Mouse (Mus musculus) left cerebral cortex, postnatal 14 days (tissue): ENCODE results near the gene Cacfd1. TPM values are rescaled to one million over a fixed set of nuclear protein-coding genes. Genes with fewer than 3 reads are reported as not detected.

ENCODE experiments used
- DNase-seq, 2 experiments: peaks; one replicate each; pipeline ENCODE4 v3.0.0; 2021 to 2022; ENCODE audit warnings: low spot score in 2 of 2, mixed read lengths in 1 of 2
- intact Hi-C: fragments of 180-260 bp; cut with DNase I; formaldehyde crosslinking; loops from one replicate; pipeline ENCODE4 v1.15.1; 2025
- total RNA-seq, 2 experiments: library from RNA; stranded (reverse); gene quantifications; 2 replicates each; pipeline ENCODE4 v1.2.3; 2021

Cacfd1 gene
- total RNA-seq, 2 experiments from 2014 or later = 50.4 to 51.0 TPM

GRCm38 (mm10) chr2:27058751-27059150 lies 49.0 kb downstream of the Cacfd1 start:
- intact Hi-C loops = no loop called here
- DNase-seq = no peak

GRCm38 (mm10) chr2:27059187-27059586 lies 49.5 kb downstream of the Cacfd1 start:
- DNase-seq = no peak
- intact Hi-C loops = no loop called here

DNA sequence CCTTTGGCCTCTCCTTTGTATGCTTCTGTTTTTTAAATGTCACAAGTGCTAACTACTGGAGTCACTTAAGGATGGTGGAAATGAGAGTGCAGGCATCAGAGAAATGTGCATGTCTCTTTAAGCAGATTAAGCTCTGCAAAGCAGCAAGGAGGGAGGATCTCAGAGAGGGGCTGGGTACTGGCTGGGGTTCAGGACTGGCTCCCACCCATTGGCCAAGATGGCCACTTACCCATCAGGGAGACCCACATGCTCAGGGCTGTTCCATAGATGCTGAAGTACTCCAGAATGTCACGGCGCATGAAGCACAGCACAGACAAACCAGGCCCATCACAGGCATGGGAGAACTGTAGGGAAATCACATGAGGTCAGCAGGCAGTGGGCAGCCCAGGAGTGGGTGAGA lies 57.4 kb downstream of the Cacfd1 start:
- no peak for DNase-seq
- intact Hi-C loops = no loop called here

DNA sequence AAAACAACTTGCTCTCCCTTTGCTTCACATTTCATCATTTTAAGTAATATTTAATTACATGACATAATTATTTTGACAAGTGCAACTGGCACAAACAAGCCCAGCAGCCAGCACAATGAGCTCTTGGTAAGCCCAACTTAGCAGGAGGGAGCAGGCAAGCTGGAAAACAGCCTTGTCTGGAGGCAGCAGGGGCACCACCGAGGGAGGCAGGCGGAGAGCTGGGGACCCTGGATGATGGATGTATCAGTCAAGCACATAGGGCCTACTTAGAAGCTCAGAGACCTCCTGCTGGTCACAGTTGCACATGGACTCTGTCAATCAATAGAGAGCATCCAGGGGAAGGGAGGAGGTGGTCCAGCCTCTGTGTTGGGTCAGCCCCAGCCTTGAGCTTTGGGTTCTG lies 58.3 kb downstream of the Cacfd1 start:
- no peak for DNase-seq
- intact Hi-C loops = no loop called here

DNA sequence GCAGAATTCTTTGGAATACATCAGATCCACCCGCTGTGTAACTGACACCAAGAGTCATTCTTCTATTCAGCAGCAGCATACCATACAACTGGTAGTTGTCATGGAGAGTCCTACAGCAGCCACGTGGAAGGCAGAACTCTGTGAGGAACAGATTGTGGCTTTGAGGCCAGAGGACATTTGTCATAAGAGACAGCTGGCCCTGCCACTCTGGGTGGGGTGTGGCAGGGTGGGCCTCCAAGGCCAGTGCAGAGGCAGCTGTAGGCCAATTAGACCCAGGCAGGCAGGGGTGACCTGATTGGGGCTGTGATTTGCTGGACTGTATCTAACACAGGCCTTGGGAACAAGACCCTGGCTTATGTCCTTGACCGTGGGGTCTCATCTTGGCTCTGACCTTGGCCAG lies 59.9 kb downstream of the Cacfd1 start:
- intact Hi-C loops = no loop called here
- DNase-seq = no peak

DNA sequence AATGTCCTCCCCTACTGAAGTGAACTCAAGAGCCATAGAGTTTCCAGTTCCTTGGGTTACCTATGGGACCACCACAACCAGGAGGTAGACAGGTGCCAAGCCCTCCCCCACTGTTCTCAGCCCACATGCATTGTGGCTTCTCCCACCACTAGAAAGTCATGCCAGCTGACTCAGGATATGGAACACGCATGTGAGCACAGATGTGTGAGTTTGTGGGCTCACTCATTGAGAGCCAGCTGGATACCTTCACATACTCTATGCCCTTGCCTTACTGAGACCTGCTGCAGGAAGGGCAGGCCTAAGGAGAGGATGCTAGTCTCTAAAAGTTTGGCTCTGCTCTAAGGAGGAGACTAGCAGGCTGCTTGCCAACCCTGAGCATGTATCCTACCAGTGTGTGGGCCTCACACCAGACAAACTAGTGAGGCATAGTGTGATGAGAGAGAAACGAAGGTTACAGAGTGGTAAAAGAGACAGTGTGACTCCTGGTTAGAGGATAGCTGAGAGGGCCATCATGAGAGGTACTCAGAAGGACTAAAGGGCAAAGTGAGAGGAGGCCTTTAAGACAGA lies 60.6 kb downstream of the Cacfd1 start:
- DNase-seq = no peak
- intact Hi-C loops = no loop called here

Other genes starting within 250 kb of the Cacfd1 start
- gene Abo, start 144.9 kb upstream of the Cacfd1 start, total RNA-seq = not detected
- 10 to 100 TPM; 26.4 to 27.5 TPM for gene Surf6, start 107.0 kb upstream of the Cacfd1 start, total RNA-seq
- gene Med22, start 99.2 kb upstream of the Cacfd1 start, total RNA-seq = 10 to 100 TPM; 45.2 to 46.5 TPM
- 100 to 1,000 TPM; 255 to 280 TPM for gene Rpl7a, start 99.2 kb upstream of the Cacfd1 start, total RNA-seq
- 10 to 100 TPM; 30.8 to 38.9 TPM for gene Surf2, start 93.6 kb upstream of the Cacfd1 start, total RNA-seq
- gene Surf1, start 93.4 kb upstream of the Cacfd1 start, total RNA-seq = 10 to 100 TPM; 82.5 to 87.3 TPM
- 10 to 100 TPM; 59.8 to 60.8 TPM for gene Surf4, start 76.0 kb upstream of the Cacfd1 start, total RNA-seq
- gene Stkld1, start 75.9 kb upstream of the Cacfd1 start, total RNA-seq = under 1 TPM; 0.15 TPM
- 10 to 100 TPM; 49.8 to 58.4 TPM for gene Rexo4, start 45.5 kb upstream of the Cacfd1 start, total RNA-seq
- gene Adamts13, start 36.5 kb upstream of the Cacfd1 start, total RNA-seq = 1 to 10 TPM; 2.0 to 2.7 TPM
- gene Slc2a6, start 18.1 kb downstream of the Cacfd1 start, total RNA-seq = 10 to 100 TPM; 44.8 to 49.1 TPM
- gene Mymk, start 62.3 kb downstream of the Cacfd1 start, total RNA-seq = 1 to 10 TPM in 1 of 2 experiments, under 1 TPM in 1; 0.92 to 1.1 TPM
- 10 to 100 TPM; 27.4 to 29.3 TPM for gene Adamtsl2, start 69.5 kb downstream of the Cacfd1 start, total RNA-seq
- 100 to 1,000 TPM; 142 to 143 TPM for gene Fam163b, start 132.6 kb downstream of the Cacfd1 start, total RNA-seq
- 1 to 10 TPM; 1.3 to 1.8 TPM for gene Dbh, start 155.3 kb downstream of the Cacfd1 start, total RNA-seq
- 10 to 100 TPM; 11.1 to 12.9 TPM for gene Sardh, start 238.4 kb downstream of the Cacfd1 start, total RNA-seq